Comparison of ENCODE assay signal across 8 mouse cellular contexts in the genomic region with DNA sequence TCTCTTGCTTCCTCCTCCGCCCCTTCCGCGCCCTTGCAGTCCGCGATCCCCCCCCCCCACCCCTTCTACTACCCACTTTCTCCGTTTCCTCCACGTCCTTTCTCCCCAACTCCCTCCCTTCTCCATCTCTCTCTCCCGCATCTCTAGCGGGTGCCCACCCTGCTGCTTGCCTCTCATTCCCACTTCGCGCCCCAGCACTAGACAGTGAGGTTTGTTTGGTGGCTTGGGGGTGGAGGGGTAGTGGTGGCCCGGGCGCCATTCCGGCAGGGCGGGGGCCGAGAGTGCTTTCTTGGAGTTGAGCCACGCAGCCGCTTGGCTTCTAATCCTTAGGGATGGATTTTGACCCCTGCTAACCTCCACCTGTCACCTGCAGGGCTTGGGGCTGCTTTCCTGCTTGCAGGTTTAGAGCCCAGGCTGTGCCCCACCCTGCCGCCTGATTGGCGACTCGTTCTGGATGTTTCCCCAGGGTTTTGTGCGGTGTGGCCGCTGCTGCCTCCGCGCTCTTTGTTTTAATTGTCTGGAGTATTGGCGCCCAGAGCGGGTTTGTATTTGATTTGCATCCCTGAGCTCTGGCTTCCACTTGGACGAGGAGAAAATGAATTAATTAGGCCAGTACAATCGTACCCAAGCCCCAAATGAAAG. TPM values are rescaled to one million over a fixed set of nuclear protein-coding genes. Genes with fewer than 3 reads are reported as not detected.
DNase-seq lines count a peak whose midpoint lies in the region; ATAC-seq and TF ChIP-seq lines count a peak whose summit lies in the region.

Sel1l3 (minus strand) TSS at position 217 of the 642 bp plus-strand sequence.

- H3K36me3 ChIP-seq in heart, embryonic 13.5 days = no peaks in the 10 kb centered on the region
- no peaks in the 10 kb centered on the region for H3K36me3 ChIP-seq in small intestine, adult 2 months (ENCODE audit: control insufficient read depth, insufficient read depth, low read length)

- H3K9ac ChIP-seq in heart, embryonic 13.5 days = peak within 1 kb of the TSS; percentile 84

- WGBS in heart, embryonic 13.5 days = 3% methylated on average over 24 of the region's 29 CpGs
- 5% methylated on average over 26 of the region's 29 CpGs for WGBS in lung, adult 2 months
- 2% methylated on average over 23 of the region's 29 CpGs for WGBS in small intestine, adult 2 months

- no peak for TF ChIP-seq CTCF in lung, adult 2 months (IDR thresholded peaks at IDR 0.05; ENCODE audit: insufficient read depth, low read length)
- TF ChIP-seq CTCF in small intestine, adult 2 months (IDR thresholded peaks at IDR 0.05; ENCODE audit: extremely low read depth, insufficient read length, insufficient replicate concordance, low read depth, low read length) = peak; percentile 15; the same call in 1 of the 2 replicates

- H3K4me1 ChIP-seq in heart, embryonic 13.5 days = peaks cover 33% of the 10 kb centered on the region
- no peaks in the 10 kb centered on the region; the same call in 1 of the 2 replicates for H3K4me1 ChIP-seq in lung, adult 2 months (ENCODE audit: control insufficient read depth, insufficient read depth, low read length)
- H3K4me1 ChIP-seq in small intestine, adult 2 months (ENCODE audit: control insufficient read depth, insufficient read depth, insufficient read length, low read length) = peaks cover 10% of the 10 kb centered on the region; the same call in 1 of the 2 replicates

- H3K9me3 ChIP-seq in heart, embryonic 13.5 days = no peaks in the 10 kb centered on the region

- no peak for ATAC-seq in heart, embryonic 13.5 days (ENCODE audit: extremely low read depth, insufficient number of reproducible peaks, low FRiP score, low TSS enrichment)

- no peak within 1 kb of the TSS for H3K27ac ChIP-seq in heart, embryonic 13.5 days (replicated peaks)
- peak within 1 kb of the TSS; percentile 88 for H3K27ac ChIP-seq in small intestine, adult 2 months (ENCODE audit: insufficient read depth, low read depth, low read length)

- H3K27me3 ChIP-seq in heart, embryonic 13.5 days (replicated peaks) = peaks cover 67% of the 10 kb centered on the region
- H3K27me3 ChIP-seq in small intestine, adult 2 months (ENCODE audit: control insufficient read depth, insufficient read depth, low read length) = 0 out of 2 replicates have a peak, but pooled peaks cover 6% of the 10 kb centered on the region

- DNase-seq in thymus, postnatal 14 days = peak; percentile 13
- DNase-seq in thymus, postnatal 0 days (ENCODE audit: low spot score) = no peak
- DNase-seq in embryo, embryonic 10 days (ENCODE audit: low spot score) = peak; percentile 16
- peak; percentile 57 for DNase-seq in kidney, postnatal 10 days
- peak; percentile 47 for DNase-seq in lung, adult 2 months
- DNase-seq in c-Kit-positive CD71-positive TER-119-positive erythroid progenitor cells, embryonic 14.5 days (ENCODE audit: low spot score) = no peak

- no peak for TF ChIP-seq POLR2A in lung, adult 2 months (IDR thresholded peaks at IDR 0.05; ENCODE audit: borderline replicate concordance, extremely low read depth, low read depth, low read length)
- TF ChIP-seq POLR2A in small intestine, adult 2 months (IDR thresholded peaks at IDR 0.05; ENCODE audit: low read depth, low read length) = peak; percentile 35; the same call in 1 of the 2 replicates

- H3K4me2 ChIP-seq in heart, embryonic 13.5 days = peak within 1 kb of the TSS; percentile 99

- H3K4me3 ChIP-seq in heart, embryonic 13.5 days = peak within 1 kb of the TSS; percentile 72
- H3K4me3 ChIP-seq in lung, adult 2 months (replicated peaks; ENCODE audit: extremely low read depth, low read depth, low read length) = peak within 1 kb of the TSS; percentile 77
- peak within 1 kb of the TSS; percentile 92 for H3K4me3 ChIP-seq in small intestine, adult 2 months (ENCODE audit: low read depth, low read length)

RNA-seq across cellular contexts. Expression of gene Sel1l3, which starts in this region (rescaled TPM):
- 0.41 and 0.55 TPM in 2 replicates for polyA plus RNA-seq in thymus, postnatal 0 days (2015; fragmentation: Nextera tagmentation; extraction: Ambion mirVana)
- polyA plus RNA-seq in heart, embryonic 13.5 days (2015; fragmentation: Nextera tagmentation; extraction: Ambion mirVana) = 1.0 and 1.3 TPM in 2 replicates
- 2.1 and 2.4 TPM in 2 replicates for polyA plus RNA-seq in lung, adult 2 months (2012; rRNA removed)
- polyA plus RNA-seq in small intestine, adult 2 months (2012; rRNA removed) = 15.0 and 35.1 TPM in 2 replicates

Comparison
In these comparisons a context has a peak if more than half of its experiments do, and no peak if none do; other contexts are left out.
1. DNase-seq: peak in thymus, postnatal 14 days (single experiment), embryo, embryonic 10 days (single experiment), kidney, postnatal 10 days (single experiment) and lung, adult 2 months (single experiment); none in thymus, postnatal 0 days (single experiment) and c-Kit-positive CD71-positive TER-119-positive erythroid progenitor cells, embryonic 14.5 days (single experiment).
2. Peak in every context shown above with its lines, with median percentiles within 50 percentile points of each other: H3K4me3 ChIP-seq.